Mouse (Mus musculus): Measurements from ENCODE around the gene Gucy2g. TPM values are rescaled to one million over a fixed set of nuclear protein-coding genes. Genes with fewer than 3 reads are reported as not detected.
A peak's percentile ranks its signal among the peaks of the same experiment; 100 is the strongest.

The Gucy2g gene
- polyA plus RNA-seq, 1 experiment from 2014 or later, result 0.08 TPM

DNA sequence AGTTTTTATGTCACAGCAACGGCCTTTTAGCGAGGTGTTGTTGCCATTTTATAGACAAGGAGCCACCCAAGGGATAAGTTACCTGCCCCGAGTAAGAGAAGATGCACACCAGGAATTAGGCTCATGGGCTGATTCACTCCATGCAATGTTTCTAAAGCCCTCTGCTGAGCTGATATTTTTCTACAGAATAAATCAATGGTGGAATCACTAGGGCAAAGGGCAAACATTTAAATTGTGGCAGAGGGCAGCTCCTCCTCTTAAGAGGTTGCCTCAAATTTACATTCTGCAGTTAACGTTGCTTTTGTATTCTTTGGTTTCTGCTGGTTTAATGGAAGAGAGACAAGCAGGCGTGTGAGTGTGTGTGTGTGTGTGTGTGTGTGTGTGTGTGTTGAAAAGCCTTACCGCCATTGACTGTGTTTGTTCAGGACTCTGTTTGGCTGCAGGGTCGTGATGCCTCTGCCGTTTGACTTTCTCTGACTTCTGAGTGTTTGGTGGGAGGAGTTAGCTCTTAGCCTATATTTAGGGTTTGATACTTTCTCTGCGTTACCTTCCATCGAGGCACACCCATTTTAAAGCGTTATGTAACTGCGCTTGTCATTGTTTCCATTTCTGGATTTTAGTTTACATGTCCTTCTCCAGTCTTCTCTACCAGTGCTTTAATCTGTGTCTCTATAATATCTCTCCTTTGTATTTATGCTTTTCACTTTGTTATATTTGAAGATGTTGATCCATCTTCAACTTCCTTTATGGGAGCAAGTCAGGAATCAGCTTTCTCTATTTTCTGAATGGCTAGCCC is 19.6 kb upstream of the Gucy2g start:
- Histone ChIP-seq H3K4me3 (ENCODE audit: low read depth, low read length) (no peak overlapping the region), H3K27ac (replicated peaks) (peak overlapping the region; percentile 46; the same call in 1 of the 2 replicates), H3K4me1 (replicated peaks; ENCODE audit: control insufficient read depth, insufficient read depth) (0 out of 2 replicates have a peak, but pooled peaks cover 2% of the 10 kb centered on the region), H3K9me3 (ENCODE audit: control insufficient read depth, low read length) (no peaks in the 10 kb centered on the region), H3K9ac (ENCODE audit: low read length) (no peak overlapping the region), H3K27me3 (ENCODE audit: control insufficient read depth, insufficient read depth, low read length) (no peaks in the 10 kb centered on the region), H3K36me3 (ENCODE audit: control insufficient read depth, insufficient read depth, low read length) (no peaks in the 10 kb centered on the region), H3K4me2 (replicated peaks; ENCODE audit: low read depth) (no peak overlapping the region)
- DNase-seq (ENCODE audit: low spot score) (no peak), ATAC-seq (ENCODE audit: low FRiP score, low TSS enrichment) (no peak)
- 40% methylated on average over 12 of the region's 12 CpGs for WGBS
- no peak for TF ChIP-seq CTCF (IDR thresholded peaks at IDR 0.05; ENCODE audit: low read depth)
- TF ChIP-seq EP300 (optimal IDR thresholded peaks at IDR 0.05), result no peak

DNA sequence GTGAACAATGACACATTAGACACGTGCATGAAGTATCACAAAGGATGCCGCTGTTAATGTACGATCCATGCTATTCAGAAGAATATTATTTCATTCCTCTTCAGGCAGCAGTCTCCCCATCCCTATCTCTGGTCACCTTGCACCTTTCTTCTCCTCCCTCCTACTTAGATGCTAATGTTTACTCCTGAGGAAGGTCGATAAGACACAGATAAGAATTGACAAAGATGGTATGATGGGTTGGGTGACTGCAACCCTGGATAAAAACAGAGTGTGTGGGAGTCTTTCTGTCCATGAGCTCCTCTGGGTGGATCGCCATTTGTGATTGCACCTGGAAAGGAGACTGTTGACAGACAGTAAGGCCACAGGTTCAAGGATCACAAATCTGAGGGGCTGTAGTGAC is 17.5 kb upstream of the Gucy2g start:
- H3K36me3 ChIP-seq (ENCODE audit: control insufficient read depth, insufficient read depth, low read length), result no peaks in the 10 kb centered on the region
- 68% methylated on average over 5 of the region's 5 CpGs for WGBS
- no peak for ATAC-seq (ENCODE audit: low FRiP score, low TSS enrichment)
- 0 out of 2 replicates have a peak, but pooled peaks cover 2% of the 10 kb centered on the region for H3K4me1 ChIP-seq (replicated peaks; ENCODE audit: control insufficient read depth, insufficient read depth)
- H3K27me3 ChIP-seq (ENCODE audit: control insufficient read depth, insufficient read depth, low read length), result no peaks in the 10 kb centered on the region
- H3K9me3 ChIP-seq (ENCODE audit: control insufficient read depth, low read length), result no peaks in the 10 kb centered on the region
- H3K27ac ChIP-seq (replicated peaks), result peak overlapping the region; percentile 64; the same call in 1 of the 2 replicates
- H3K4me3 ChIP-seq (ENCODE audit: low read depth, low read length), result no peak overlapping the region
- no peak overlapping the region for H3K9ac ChIP-seq (ENCODE audit: low read length)
- no peak for TF ChIP-seq EP300 (optimal IDR thresholded peaks at IDR 0.05)
- TF ChIP-seq CTCF (IDR thresholded peaks at IDR 0.05; ENCODE audit: low read depth), result no peak
- H3K4me2 ChIP-seq (replicated peaks; ENCODE audit: low read depth), result no peak overlapping the region
- DNase-seq (ENCODE audit: low spot score), result no peak

DNA sequence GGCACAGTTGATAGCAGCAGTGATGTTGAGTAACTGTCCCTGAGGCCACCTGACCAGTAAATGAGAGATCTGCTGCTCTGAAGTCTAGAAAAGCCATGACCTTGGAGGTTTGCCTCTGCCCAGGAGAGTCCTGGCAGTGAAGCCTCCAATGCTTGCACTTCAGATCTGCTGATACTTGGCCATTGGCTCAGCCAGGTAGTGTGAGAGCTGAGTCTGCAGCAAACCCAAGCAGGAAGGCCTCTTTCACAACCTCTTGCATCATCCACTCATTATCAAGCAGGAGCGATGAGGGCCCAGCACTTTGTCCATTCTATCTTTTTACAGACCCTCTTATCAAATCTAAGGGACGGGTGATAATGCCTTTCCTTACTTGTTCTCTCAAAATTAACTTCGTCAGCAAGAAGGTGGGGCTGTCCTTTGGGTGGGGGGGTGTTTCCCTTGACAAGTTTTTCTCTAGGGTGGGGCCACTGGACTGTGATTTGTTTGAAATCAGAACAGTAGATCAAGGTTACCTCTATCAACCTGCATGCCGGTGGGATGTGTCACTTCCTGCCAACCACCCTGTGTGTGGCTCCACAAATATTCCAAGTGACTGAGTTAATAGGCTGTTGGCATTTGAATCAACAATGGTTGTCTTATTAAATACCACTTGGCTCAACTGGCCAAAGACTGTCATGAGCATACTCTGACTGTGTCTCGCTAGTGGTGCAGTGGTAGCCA is 16.8 kb upstream of the Gucy2g start:
- 61% methylated on average over 5 of the region's 5 CpGs for WGBS
- H3K9me3 ChIP-seq (ENCODE audit: control insufficient read depth, low read length), result no peaks in the 10 kb centered on the region
- no peak overlapping the region for H3K4me3 ChIP-seq (ENCODE audit: low read depth, low read length)
- 0 out of 2 replicates have a peak, but pooled peaks cover 2% of the 10 kb centered on the region for H3K4me1 ChIP-seq (replicated peaks; ENCODE audit: control insufficient read depth, insufficient read depth)
- H3K36me3 ChIP-seq (ENCODE audit: control insufficient read depth, insufficient read depth, low read length), result no peaks in the 10 kb centered on the region
- H3K4me2 ChIP-seq (replicated peaks; ENCODE audit: low read depth), result no peak overlapping the region
- ATAC-seq (ENCODE audit: low FRiP score, low TSS enrichment), result peak; percentile 71
- peak; percentile 53 for DNase-seq (ENCODE audit: low spot score)
- H3K27me3 ChIP-seq (ENCODE audit: control insufficient read depth, insufficient read depth, low read length), result no peaks in the 10 kb centered on the region
- TF ChIP-seq EP300 (optimal IDR thresholded peaks at IDR 0.05) (no peak), CTCF (IDR thresholded peaks at IDR 0.05; ENCODE audit: low read depth) (no peak)
- peak overlapping the region; percentile 71 for H3K27ac ChIP-seq (replicated peaks)
- no peak overlapping the region for H3K9ac ChIP-seq (ENCODE audit: low read length)

DNA sequence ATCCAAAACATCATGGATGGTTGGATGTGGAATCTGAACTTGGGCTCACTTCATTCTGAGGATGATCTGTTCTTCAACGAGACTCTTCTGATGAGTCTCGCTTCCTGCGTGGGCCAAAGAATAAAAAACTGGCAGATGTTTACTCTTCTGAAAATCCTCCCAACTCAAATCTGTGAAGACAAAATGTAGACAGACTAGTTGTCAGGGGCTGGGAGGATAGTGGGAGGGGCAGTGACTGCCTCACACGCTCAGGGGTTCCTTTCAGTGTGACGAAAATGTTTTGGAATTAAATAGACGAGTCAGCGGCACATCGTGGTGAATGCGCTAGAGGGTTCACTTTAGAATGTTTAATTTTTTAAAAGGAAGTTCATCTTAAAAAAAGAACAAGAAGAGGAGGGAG is 15.1 kb upstream of the Gucy2g start:
- no peak overlapping the region for H3K9ac ChIP-seq (ENCODE audit: low read length)
- TF ChIP-seq CTCF (IDR thresholded peaks at IDR 0.05; ENCODE audit: low read depth), result no peak
- no peak for TF ChIP-seq EP300 (optimal IDR thresholded peaks at IDR 0.05)
- no peak overlapping the region for H3K4me2 ChIP-seq (replicated peaks; ENCODE audit: low read depth)
- H3K4me1 ChIP-seq (replicated peaks; ENCODE audit: control insufficient read depth, insufficient read depth), result 0 out of 2 replicates have a peak, but pooled peaks cover 2% of the 10 kb centered on the region
- H3K27me3 ChIP-seq (ENCODE audit: control insufficient read depth, insufficient read depth, low read length), result no peaks in the 10 kb centered on the region
- H3K36me3 ChIP-seq (ENCODE audit: control insufficient read depth, insufficient read depth, low read length), result no peaks in the 10 kb centered on the region
- H3K9me3 ChIP-seq (ENCODE audit: control insufficient read depth, low read length), result no peaks in the 10 kb centered on the region
- ATAC-seq (ENCODE audit: low FRiP score, low TSS enrichment), result no peak
- 45% methylated on average over 9 of the region's 9 CpGs for WGBS
- H3K27ac ChIP-seq (replicated peaks), result no peak overlapping the region
- DNase-seq (ENCODE audit: low spot score), result no peak
- H3K4me3 ChIP-seq (ENCODE audit: low read depth, low read length), result no peak overlapping the region

DNA sequence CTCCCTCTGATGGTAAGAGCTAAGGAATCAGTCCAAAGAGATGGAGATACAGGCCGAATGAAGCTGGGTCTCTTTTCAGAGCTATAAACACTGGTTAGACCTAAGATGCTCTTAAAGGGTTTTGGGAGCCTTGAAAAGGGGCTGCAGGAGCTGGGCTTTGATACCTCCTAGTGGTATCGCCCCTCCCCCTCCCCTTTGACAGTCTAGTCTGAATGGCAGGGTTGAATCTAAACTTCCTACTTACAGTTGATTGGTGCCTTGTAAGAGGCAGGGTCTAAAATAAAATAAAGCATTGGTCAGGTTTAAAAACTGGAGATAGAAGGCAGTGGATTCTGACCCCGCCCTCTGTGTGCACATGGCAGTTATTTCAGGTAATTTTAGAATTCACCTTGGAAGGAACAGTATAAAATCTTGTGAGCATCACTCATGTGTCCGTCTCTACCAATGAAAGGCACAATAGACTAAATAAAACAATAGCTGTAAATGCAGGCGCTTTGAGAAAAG is 13.5 kb upstream of the Gucy2g start:
- Histone ChIP-seq H3K4me1 (replicated peaks; ENCODE audit: control insufficient read depth, insufficient read depth) (0 out of 2 replicates have a peak, but pooled peaks cover 2% of the 10 kb centered on the region), H3K27ac (replicated peaks) (peak overlapping the region; percentile 97), H3K9ac (ENCODE audit: low read length) (peak overlapping the region; percentile 82), H3K4me3 (ENCODE audit: low read depth, low read length) (peak overlapping the region; percentile 70), H3K9me3 (ENCODE audit: control insufficient read depth, low read length) (no peaks in the 10 kb centered on the region), H3K27me3 (ENCODE audit: control insufficient read depth, insufficient read depth, low read length) (no peaks in the 10 kb centered on the region), H3K4me2 (replicated peaks; ENCODE audit: low read depth) (peak overlapping the region; percentile 83), H3K36me3 (ENCODE audit: control insufficient read depth, insufficient read depth, low read length) (no peaks in the 10 kb centered on the region)
- no peak; the same call in 1 of the 2 replicates for ATAC-seq (ENCODE audit: low FRiP score, low TSS enrichment)
- peak; percentile 35 for DNase-seq (ENCODE audit: low spot score)
- 17% methylated on average over 5 of the region's 5 CpGs for WGBS
- TF ChIP-seq CTCF (IDR thresholded peaks at IDR 0.05; ENCODE audit: low read depth) (no peak), EP300 (optimal IDR thresholded peaks at IDR 0.05) (no peak)

All from stomach, postnatal 0 days (tissue).